Mouse (Mus musculus) frontal cortex, adult 2 months (tissue): ENCODE measurements around the gene Gatad2a. TPM values are rescaled to one million over a fixed set of nuclear protein-coding genes. Genes with fewer than 3 reads are reported as not detected.
A peak's percentile ranks its signal among the peaks of the same experiment; 100 is the strongest.

Source experiments
- DNase-seq, 2 experiments: peaks; one replicate each; pipeline ENCODE4 v3.0.0; 2022; ENCODE audit warnings: low spot score in 1 of 2; ENCODE audit errors: extremely low spot score in 1 of 2
- polyA plus RNA-seq: library from polyadenylated mRNA; depleted of rRNA; stranded (reverse); fragments of >200 nt; gene quantifications from 2 replicates; pipeline ENCODE4 v1.2.3, GENCODE M21; 2012; rRNA removed

Gatad2a gene
- polyA plus RNA-seq, 1 experiment: 31.0 TPM

- DNase-seq: no peak
These were observed 115.3 kb downstream of the Gatad2a start for GRCm38 (mm10) chr8:69880841-69881240.

- no peak for DNase-seq
These were observed 116.5 kb downstream of the Gatad2a start for GRCm38 (mm10) chr8:69879678-69880077.

GRCm38 (mm10) chr8:69877992-69878391 is 118.2 kb downstream of the Gatad2a start:
- DNase-seq: no peak

GRCm38 (mm10) chr8:69877396-69877795 is 118.8 kb downstream of the Gatad2a start:
- DNase-seq: no peak

- DNase-seq: no peak
These were observed 119.2 kb downstream of the Gatad2a start for GRCm38 (mm10) chr8:69876967-69877366.

- no peak for DNase-seq
These were observed 120.1 kb downstream of the Gatad2a start for GRCm38 (mm10) chr8:69876097-69876496.

GRCm38 (mm10) chr8:69874654-69875053 is 121.5 kb downstream of the Gatad2a start:
- no peak for DNase-seq

GRCm38 (mm10) chr8:69874155-69874554 is 122.0 kb downstream of the Gatad2a start:
- peak in 1 of 2 experiments; percentile 90 for DNase-seq

GRCm38 (mm10) chr8:69870907-69871306 is 125.3 kb downstream of the Gatad2a start:
- DNase-seq: no peak

- no peak for DNase-seq
These were observed 126.0 kb downstream of the Gatad2a start for GRCm38 (mm10) chr8:69870003-69870765.

GRCm38 (mm10) chr8:69867696-69868326 is 128.4 kb downstream of the Gatad2a start:
- no peak for DNase-seq

GRCm38 (mm10) chr8:69864180-69864579 is 132.0 kb downstream of the Gatad2a start:
- no peak for DNase-seq

- peak in 1 of 2 experiments; percentile 37 for DNase-seq
These were observed 132.7 kb downstream of the Gatad2a start for GRCm38 (mm10) chr8:69863387-69864020.

- DNase-seq: no peak
These were observed 134.9 kb downstream of the Gatad2a start for GRCm38 (mm10) chr8:69861251-69861650.

- DNase-seq: no peak
These were observed 135.4 kb downstream of the Gatad2a start for GRCm38 (mm10) chr8:69860807-69861206.

Other genes with a start within 250 kb of the Gatad2a start
- 6.9 and 7.4 TPM in 2 replicates for gene Zfp963, start 246.4 kb downstream of the Gatad2a start, polyA plus RNA-seq
- gene Gm20422, start 221.5 kb downstream of the Gatad2a start, polyA plus RNA-seq: 0.92 TPM in 1 of 2 replicates, not detected in the other
- 50.6 and 51.6 TPM in 2 replicates for gene Atp13a1, start 205.2 kb downstream of the Gatad2a start, polyA plus RNA-seq
- gene Zfp866, start 205.2 kb downstream of the Gatad2a start, polyA plus RNA-seq: 22.4 and 23.2 TPM in 2 replicates
- gene Gmip, start 187.7 kb downstream of the Gatad2a start, polyA plus RNA-seq: 14.3 and 16.9 TPM in 2 replicates
- 0.76 and 0.86 TPM in 2 replicates for gene Lpar2, start 174.0 kb downstream of the Gatad2a start, polyA plus RNA-seq
- gene Pbx4, start 163.9 kb downstream of the Gatad2a start, polyA plus RNA-seq: 40.0 and 45.6 TPM in 2 replicates
- gene Cilp2, start 108.7 kb downstream of the Gatad2a start, polyA plus RNA-seq: 1.4 and 1.9 TPM in 2 replicates
- gene Tssk6, start 94.2 kb downstream of the Gatad2a start, polyA plus RNA-seq: 0.22 and 0.46 TPM in 2 replicates
- 189 and 193 TPM in 2 replicates for gene Ndufa13, start 93.8 kb downstream of the Gatad2a start, polyA plus RNA-seq
- gene Yjefn3, start 93.7 kb downstream of the Gatad2a start, polyA plus RNA-seq: 41.1 and 45.9 TPM in 2 replicates
- gene Mau2, start 46.4 kb upstream of the Gatad2a start, polyA plus RNA-seq: 93.1 and 102 TPM in 2 replicates
- gene Sugp1, start 46.4 kb upstream of the Gatad2a start, polyA plus RNA-seq: 36.5 and 40.8 TPM in 2 replicates
- gene Tm6sf2, start 76.5 kb upstream of the Gatad2a start, polyA plus RNA-seq: 4.9 and 5.9 TPM in 2 replicates
- 34.8 and 43.9 TPM in 2 replicates for gene Hapln4, start 87.1 kb upstream of the Gatad2a start, polyA plus RNA-seq
- 98.8 and 102 TPM in 2 replicates for gene Ncan, start 124.5 kb upstream of the Gatad2a start, polyA plus RNA-seq
- gene Nr2c2ap, start 134.9 kb upstream of the Gatad2a start, polyA plus RNA-seq: 23.7 and 23.8 TPM in 2 replicates
- 18.6 and 18.7 TPM in 2 replicates for gene Rfxank, start 142.8 kb upstream of the Gatad2a start, polyA plus RNA-seq
- 99.2 and 100 TPM in 2 replicates for gene Borcs8, start 143.1 kb upstream of the Gatad2a start, polyA plus RNA-seq
- gene Mef2b, start 143.3 kb upstream of the Gatad2a start, polyA plus RNA-seq: 0.34 and 0.65 TPM in 2 replicates
- 83.3 and 108 TPM in 2 replicates for gene Tmem161a, start 176.0 kb upstream of the Gatad2a start, polyA plus RNA-seq
- 51.0 and 51.3 TPM in 2 replicates for gene Slc25a42, start 215.9 kb upstream of the Gatad2a start, polyA plus RNA-seq
- gene Sugp2, start 237.8 kb upstream of the Gatad2a start, polyA plus RNA-seq: 102 and 116 TPM in 2 replicates
- gene Armc6, start 238.1 kb upstream of the Gatad2a start, polyA plus RNA-seq: 44.0 and 45.6 TPM in 2 replicates